Mouse (Mus musculus) mouse trophoblast stem cell (cell line): ENCODE measurements around the gene Defa21.
"Not testable (repeated sequence)": the region's sequence is repeated elsewhere in the genome, so short reads cannot be mapped to it uniquely, and the experiment has no call there.

Source experiments
- in situ Hi-C, 2 experiments: fragments of 300-500 bp; cut with MseI, MboI; formaldehyde crosslinking; loops; 2 replicates in 1 of 2; 3 replicates in 1 of 2; pipeline ENCODE4 v1.15.1; 2025

The Defa21 gene

DNA sequence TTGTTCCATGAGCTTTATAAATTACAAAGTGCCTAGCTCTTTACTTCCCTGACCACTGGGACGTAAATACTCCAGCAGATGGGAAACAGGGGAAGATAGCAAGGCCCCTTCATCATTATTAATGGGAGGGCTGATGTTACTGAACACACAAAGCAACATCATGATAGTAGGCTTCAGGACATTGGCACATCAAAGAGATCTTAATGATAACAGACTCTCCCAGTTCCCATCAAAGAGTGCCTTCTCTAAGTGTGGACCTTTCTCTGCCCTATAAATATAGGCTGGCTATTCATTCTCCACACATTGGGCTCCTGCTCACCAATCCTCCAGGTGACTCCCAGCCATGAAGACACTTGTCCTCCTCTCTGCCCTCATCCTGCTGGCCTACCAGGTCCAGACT is at the start of gene Defa21:
TSS of gene Defa21 (plus strand) at position 301 of the 400 bp plus-strand sequence.
- in situ Hi-C loops: not testable (repeated sequence)

DNA sequence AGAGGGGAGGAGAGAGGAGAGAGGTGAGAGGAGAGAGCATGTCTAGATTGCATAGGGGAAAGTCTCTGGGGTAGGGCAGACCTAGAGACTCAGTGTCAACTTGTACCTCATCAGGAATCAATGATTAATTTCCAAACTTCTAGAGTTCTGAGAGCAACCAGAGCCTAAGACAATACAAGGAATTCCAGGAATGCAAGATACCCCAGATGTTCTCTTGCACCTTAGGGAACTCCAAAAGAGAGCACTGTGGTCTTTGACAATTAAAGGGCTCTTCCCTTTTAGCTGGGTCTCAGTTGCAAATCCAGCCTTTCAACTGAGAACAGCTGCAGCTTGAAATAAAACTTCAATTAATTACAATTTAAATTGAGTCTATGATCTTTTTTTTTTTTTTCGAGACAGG is 45.5 kb upstream of the Defa21 start:
- in situ Hi-C loops: loop anchor here in 1 of 2 experiments (25.0 kb wide), 1 partner anchor 107 kb away; the partner anchor contains the start of genes Defa25 and Gm14851

DNA sequence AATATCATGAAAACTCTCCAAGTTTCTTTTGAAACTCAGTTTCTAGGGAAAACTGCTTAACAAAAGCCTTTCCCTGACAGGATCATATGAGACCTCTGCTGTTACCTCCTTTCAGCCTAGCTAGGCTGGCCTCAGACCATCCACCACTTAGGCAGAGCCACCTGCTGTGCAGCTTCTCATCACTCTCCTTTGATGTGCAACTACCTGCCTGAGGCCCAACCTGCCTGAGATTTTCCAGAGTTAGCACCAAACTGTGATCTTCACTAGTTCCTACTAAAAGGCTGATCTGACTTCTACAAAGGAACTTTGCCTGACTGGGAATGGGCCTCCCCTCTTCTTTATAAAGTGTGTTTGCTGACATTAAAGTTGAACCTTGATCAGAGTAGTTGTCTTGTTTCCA is 31.3 kb upstream of the Defa21 start:
- in situ Hi-C loops: loop anchor here in 1 of 2 experiments (10.0 to 25.0 kb wide), 2 partner anchors 93 to 1519 kb away; partner anchors contain the start of genes Defa25 and Gm14851

DNA sequence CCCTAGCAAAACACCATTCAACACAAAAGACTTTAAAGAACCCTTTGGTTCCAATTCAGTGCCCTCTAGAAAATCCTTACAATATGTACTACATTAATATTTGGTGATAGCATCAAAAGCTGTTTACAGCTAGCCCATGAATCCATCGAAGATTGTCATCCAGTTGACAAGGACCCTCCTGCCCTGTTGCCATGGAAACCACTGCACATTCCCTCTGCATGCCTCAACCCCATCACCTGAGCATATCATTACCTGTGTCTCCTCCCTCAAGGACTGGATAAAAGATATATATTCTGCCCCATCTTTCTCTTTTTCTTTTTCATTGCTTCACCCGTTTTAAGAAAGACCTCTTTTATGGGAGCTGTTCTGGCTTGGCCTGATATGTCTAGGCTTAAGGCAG is 28.6 kb upstream of the Defa21 start:
- in situ Hi-C loops: loop anchor here (5.0 to 25.0 kb wide), 4 partner anchors 44 to 1522 kb away; partner anchors contain the start of genes AY761185 (in 1 of the 2), Defa25 (in 1 of the 2) and Gm14851 (in 1 of the 2)

DNA sequence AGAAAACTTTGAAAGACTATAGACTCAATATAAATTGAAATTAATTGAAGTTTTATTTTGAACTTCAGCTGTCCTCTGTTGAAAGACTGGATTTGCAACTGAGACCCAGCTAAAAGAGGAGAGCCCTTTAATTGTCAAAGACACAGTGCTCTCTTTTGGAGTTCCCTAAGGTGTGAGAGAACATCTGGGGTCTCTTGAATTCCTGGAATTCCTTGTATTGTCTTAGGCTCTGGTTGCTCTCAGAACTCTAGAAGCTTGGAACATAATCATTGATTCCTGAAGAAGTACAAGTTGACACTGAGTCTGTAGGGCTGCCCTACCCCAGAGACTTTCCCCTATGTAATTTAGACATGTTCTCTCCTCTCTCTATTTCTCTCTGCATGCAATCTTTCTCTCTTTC is 28.1 kb upstream of the Defa21 start:
- in situ Hi-C loops: loop anchor here (5.0 to 25.0 kb wide), 4 partner anchors 45 to 1522 kb away; partner anchors contain the start of genes AY761185 (in 1 of the 2), Defa25 (in 1 of the 2) and Gm14851 (in 1 of the 2)

DNA sequence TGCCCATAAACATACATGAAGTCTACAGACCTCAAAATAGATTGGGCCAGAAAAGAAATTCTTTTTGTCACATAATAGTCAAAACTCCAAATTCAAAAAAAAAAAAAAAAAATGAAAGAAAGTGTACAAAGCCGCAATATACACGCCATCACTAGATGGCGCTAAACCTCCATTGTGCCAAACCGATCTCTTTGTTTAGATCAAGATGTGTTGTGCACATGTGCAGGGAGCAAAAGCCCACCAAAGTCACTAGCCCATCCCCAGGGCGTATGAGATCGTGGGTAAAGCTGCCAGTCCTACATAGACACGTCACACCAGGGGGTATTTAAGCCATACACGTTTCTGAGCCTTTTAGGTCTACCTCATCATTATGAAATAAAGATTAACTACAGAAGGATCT is 24.2 kb upstream of the Defa21 start:
- in situ Hi-C loops: loop anchor here (25.0 kb wide), 2 partner anchors 761 to 961 kb away; partner anchors contain the start of genes Ccdc70 (in 1 of the 2) and Fam90a1a (in 1 of the 2)

DNA sequence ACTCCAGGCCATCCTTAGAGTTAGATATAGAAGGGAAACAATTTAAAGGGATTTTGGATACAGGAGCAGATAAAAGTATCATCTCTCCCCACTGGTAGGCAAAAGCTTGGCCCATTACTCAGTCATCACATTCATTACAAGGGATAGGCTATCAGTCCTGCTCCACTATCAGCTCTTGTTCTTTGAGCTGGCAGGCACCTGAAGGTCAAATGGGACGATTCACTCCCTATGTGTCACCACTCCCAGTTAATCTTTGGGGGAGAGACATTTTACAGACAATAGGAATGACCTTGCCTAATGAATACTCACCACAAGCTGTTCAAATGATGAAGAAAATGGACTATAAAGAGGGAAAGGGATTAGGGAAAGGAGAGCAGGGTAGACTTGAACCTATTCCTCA is 18.5 kb upstream of the Defa21 start:
- in situ Hi-C loops: loop anchor here (25.0 kb wide), 2 partner anchors 756 to 956 kb away; partner anchors contain the start of genes Ccdc70 (in 1 of the 2) and Fam90a1a (in 1 of the 2)

DNA sequence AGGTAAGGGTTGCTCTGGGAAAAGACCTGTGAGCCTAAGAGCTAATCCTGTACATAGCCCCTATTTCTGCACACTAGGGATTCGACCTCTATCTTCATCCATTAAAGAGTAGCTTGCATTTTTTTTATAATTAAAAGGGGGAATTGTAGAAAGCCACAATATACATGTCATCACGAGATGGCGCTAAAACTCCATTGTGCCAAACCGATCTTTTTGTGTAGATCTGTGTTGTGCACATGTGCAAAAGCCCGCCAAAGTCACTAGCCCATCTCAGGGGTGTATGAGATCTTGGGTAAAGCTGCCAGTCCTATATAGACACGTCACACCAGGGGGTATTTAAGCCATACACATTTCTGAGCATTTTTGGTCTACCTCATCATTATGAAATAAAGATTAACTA is 16.8 kb upstream of the Defa21 start:
- in situ Hi-C loops: loop anchor here (25.0 kb wide), 2 partner anchors 754 to 954 kb away; partner anchors contain the start of genes Ccdc70 (in 1 of the 2) and Fam90a1a (in 1 of the 2)

DNA sequence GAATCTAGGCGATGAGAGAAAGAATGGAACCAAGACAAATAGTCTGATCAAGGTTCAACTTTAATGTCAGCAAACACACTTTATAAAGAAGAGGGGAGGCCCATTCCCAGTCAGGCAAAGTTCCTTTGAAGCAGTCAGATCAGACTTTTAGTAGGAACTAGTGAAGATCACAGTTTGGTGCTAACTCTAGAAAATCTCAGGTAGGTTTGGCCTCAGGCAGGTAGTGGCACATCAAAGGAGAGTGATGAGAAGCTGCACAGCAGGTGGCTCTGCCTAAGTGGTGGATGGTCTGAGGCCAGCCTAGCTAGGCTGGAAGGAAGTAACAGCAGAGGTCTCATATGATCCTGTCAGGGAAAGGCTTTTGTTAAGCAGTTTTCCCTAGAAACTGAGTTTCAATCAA is 14.8 kb upstream of the Defa21 start:
- in situ Hi-C loops: loop anchor here (10.0 to 25.0 kb wide), 3 partner anchors 752 to 952 kb away; partner anchors contain the start of genes Fam90a1a (in 2 of the 2) and Ccdc70 (in 1 of the 2)

DNA sequence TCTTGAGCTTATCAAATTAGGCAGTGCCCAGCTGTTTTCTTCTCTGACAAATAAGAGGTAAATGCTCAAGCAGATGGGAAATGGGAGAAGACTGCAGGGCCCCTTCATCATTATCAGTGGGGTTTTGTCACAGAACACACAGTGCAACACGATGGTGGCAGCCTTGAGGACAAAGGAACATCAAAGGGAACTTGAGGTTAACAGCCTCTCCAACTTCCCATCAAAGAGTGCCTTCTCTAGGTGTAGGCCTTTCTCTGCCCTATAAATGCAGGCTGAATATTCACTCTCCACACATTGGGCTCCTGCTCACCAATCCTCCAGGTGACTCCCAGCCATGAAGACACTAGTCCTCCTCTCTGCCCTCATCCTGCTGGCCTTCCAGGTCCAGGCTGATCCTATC is 29.4 kb downstream of the Defa21 start, which contains the start of gene Defa23:
TSS of gene Defa23 (plus strand) at position 301 of the 400 bp plus-strand sequence.
- in situ Hi-C loops: not testable (repeated sequence)

DNA sequence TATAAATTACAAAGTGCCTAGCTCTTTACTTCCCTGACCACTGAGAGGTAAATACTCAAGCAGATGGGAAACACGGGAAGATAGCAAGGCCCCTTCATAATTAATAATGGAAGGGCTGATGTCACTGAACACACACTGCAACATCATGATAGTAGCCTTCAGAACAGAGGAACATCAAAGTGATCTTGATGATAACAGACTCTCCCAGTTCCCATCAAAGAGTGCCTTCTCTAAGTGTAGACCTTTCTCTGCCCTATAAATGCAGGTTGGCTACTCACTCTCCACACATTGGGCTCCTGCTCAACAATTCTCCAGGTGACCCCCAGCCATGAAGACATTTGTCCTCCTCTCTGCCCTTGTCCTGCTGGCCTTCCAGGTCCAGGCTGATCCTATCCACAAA is 39.4 kb downstream of the Defa21 start, which contains the start of gene Defa35:
TSS of gene Defa35 (plus strand) at position 301 of the 400 bp plus-strand sequence.
- in situ Hi-C loops: not testable (repeated sequence)
